Mouse (Mus musculus): ENCODE measurements around the gene Alkbh7. TPM values are rescaled to one million over a fixed set of nuclear protein-coding genes. Genes with fewer than 3 reads are reported as not detected.

Alkbh7 gene
- polyA plus RNA-seq, 1 experiment from 2014 or later = 41.0 TPM

GRCm38 (mm10) chr17:57047406-57047805 lies 50.3 kb downstream of the Alkbh7 start:
- Histone ChIP-seq H3K9me3 (replicated peaks) (no peaks in the 10 kb centered on the region), H3K4me3 (no peak overlapping the region), H3K27ac (no peak overlapping the region), H3K9ac (no peak overlapping the region), H3K27me3 (no peaks in the 10 kb centered on the region), H3K36me3 (ENCODE audit: poor library complexity, severe bottlenecking) (peaks cover 58% of the 10 kb centered on the region), H3K4me2 (no peak overlapping the region), H3K4me1 (no peaks in the 10 kb centered on the region)
- 49% methylated on average over 5 of the region's 5 CpGs for WGBS
- 0 out of 2 replicates have a peak, but pooled peaks have one; percentile 26 for ATAC-seq

DNA sequence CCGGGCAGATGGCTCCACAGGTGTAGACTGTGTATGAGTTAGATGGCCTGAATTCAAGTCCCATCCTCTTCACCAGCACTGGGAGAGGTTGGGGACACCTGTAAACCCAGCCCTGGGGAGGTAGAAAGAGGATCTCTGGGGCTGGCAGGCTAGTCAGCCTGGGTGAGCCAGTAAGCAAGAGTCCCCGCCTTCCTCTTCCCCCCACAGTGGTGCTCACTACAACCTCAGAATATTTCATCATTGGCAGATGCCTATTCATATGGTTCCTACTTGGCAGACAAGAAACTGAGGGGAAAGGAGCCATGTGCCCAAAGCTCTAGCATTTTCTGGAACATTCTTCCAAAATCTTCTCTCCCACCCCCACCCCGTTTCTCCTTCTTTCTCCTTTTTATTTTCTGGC lies 51.7 kb downstream of the Alkbh7 start:
- WGBS = 88% methylated on average over 3 of the region's 3 CpGs
- Histone ChIP-seq H3K36me3 (ENCODE audit: poor library complexity, severe bottlenecking) (peaks cover 72% of the 10 kb centered on the region), H3K9me3 (replicated peaks) (no peaks in the 10 kb centered on the region), H3K27ac (no peak overlapping the region), H3K4me2 (no peak overlapping the region), H3K4me1 (no peaks in the 10 kb centered on the region), H3K9ac (no peak overlapping the region), H3K27me3 (no peaks in the 10 kb centered on the region), H3K4me3 (no peak overlapping the region)
- no peak for ATAC-seq

Other genes with a start within 250 kb of the Alkbh7 start
- 1.7 TPM in 2 replicates for gene Nrtn, start 239.8 kb upstream of the Alkbh7 start, polyA plus RNA-seq (2015; fragmentation: Nextera tagmentation; extraction: Ambion mirVana)
- gene Dus3l, start 232.6 kb upstream of the Alkbh7 start, polyA plus RNA-seq (2015; fragmentation: Nextera tagmentation; extraction: Ambion mirVana) = 50.0 and 56.9 TPM in 2 replicates
- 1.2 and 1.3 TPM in 2 replicates for gene Prr22, start 227.1 kb upstream of the Alkbh7 start, polyA plus RNA-seq (2015; fragmentation: Nextera tagmentation; extraction: Ambion mirVana)
- 5.8 and 6.9 TPM in 2 replicates for gene Rfx2, start 166.3 kb upstream of the Alkbh7 start, polyA plus RNA-seq (2015; fragmentation: Nextera tagmentation; extraction: Ambion mirVana)
- gene Acsbg2, start 122.9 kb upstream of the Alkbh7 start, polyA plus RNA-seq (2015; fragmentation: Nextera tagmentation; extraction: Ambion mirVana) = not detected in 2 replicates
- gene 1700061G19Rik, start 121.9 kb upstream of the Alkbh7 start, polyA plus RNA-seq (2015; fragmentation: Nextera tagmentation; extraction: Ambion mirVana) = 0.33 and 0.45 TPM in 2 replicates
- 69.5 and 70.1 TPM in 2 replicates for gene Mllt1, start 61.9 kb upstream of the Alkbh7 start, polyA plus RNA-seq (2015; fragmentation: Nextera tagmentation; extraction: Ambion mirVana)
- gene Acer1, start 15.2 kb upstream of the Alkbh7 start, polyA plus RNA-seq (2015; fragmentation: Nextera tagmentation; extraction: Ambion mirVana) = not detected in 2 replicates
- gene Clpp, start 7.0 kb upstream of the Alkbh7 start, polyA plus RNA-seq (2015; fragmentation: Nextera tagmentation; extraction: Ambion mirVana) = 171 and 183 TPM in 2 replicates
- 0.43 TPM in 1 of 2 replicates, not detected in the other for gene Pspn, start 2.7 kb downstream of the Alkbh7 start, polyA plus RNA-seq (2015; fragmentation: Nextera tagmentation; extraction: Ambion mirVana)
- 77.6 and 85.6 TPM in 2 replicates for gene Gtf2f1, start 13.9 kb downstream of the Alkbh7 start, polyA plus RNA-seq (2015; fragmentation: Nextera tagmentation; extraction: Ambion mirVana)
- 0.52 and 0.54 TPM in 2 replicates for gene Gm17949, start 14.1 kb downstream of the Alkbh7 start, polyA plus RNA-seq (2015; fragmentation: Nextera tagmentation; extraction: Ambion mirVana)
- 36.4 and 39.1 TPM in 2 replicates for gene Khsrp, start 34.2 kb downstream of the Alkbh7 start, polyA plus RNA-seq (2015; fragmentation: Nextera tagmentation; extraction: Ambion mirVana)
- gene Slc25a41, start 44.3 kb downstream of the Alkbh7 start, polyA plus RNA-seq (2015; fragmentation: Nextera tagmentation; extraction: Ambion mirVana) = not detected in 2 replicates
- 0.68 and 2.1 TPM in 2 replicates for gene Crb3, start 61.8 kb downstream of the Alkbh7 start, polyA plus RNA-seq (2015; fragmentation: Nextera tagmentation; extraction: Ambion mirVana)
- 18.8 and 21.6 TPM in 2 replicates for gene Slc25a23, start 62.5 kb downstream of the Alkbh7 start, polyA plus RNA-seq (2015; fragmentation: Nextera tagmentation; extraction: Ambion mirVana)
- 4.7 and 4.8 TPM in 2 replicates for gene Dennd1c, start 81.2 kb downstream of the Alkbh7 start, polyA plus RNA-seq (2015; fragmentation: Nextera tagmentation; extraction: Ambion mirVana)
- 148 and 161 TPM in 2 replicates for gene Tubb4a, start 90.4 kb downstream of the Alkbh7 start, polyA plus RNA-seq (2015; fragmentation: Nextera tagmentation; extraction: Ambion mirVana)
- gene Tnfsf9, start 108.0 kb downstream of the Alkbh7 start, polyA plus RNA-seq (2015; fragmentation: Nextera tagmentation; extraction: Ambion mirVana) = 9.2 and 9.7 TPM in 2 replicates
- gene Cd70, start 152.4 kb downstream of the Alkbh7 start, polyA plus RNA-seq (2015; fragmentation: Nextera tagmentation; extraction: Ambion mirVana) = not detected in 2 replicates
- not detected in 2 replicates for gene Tnfsf14, start 196.8 kb downstream of the Alkbh7 start, polyA plus RNA-seq (2015; fragmentation: Nextera tagmentation; extraction: Ambion mirVana)
- gene C3, start 230.8 kb downstream of the Alkbh7 start, polyA plus RNA-seq (2015; fragmentation: Nextera tagmentation; extraction: Ambion mirVana) = 0.18 and 0.53 TPM in 2 replicates

Measured in forebrain, embryonic 13.5 days (tissue).